Mouse (Mus musculus) hematopoietic stem cell, adult 5-6 weeks (primary cell): ENCODE measurements around the gene Gm29564. TPM values are rescaled to one million over a fixed set of nuclear protein-coding genes. Genes with fewer than 3 reads are reported as not detected.
"Not testable (repeated sequence)": the region's sequence is repeated elsewhere in the genome, so short reads cannot be mapped to it uniquely, and the experiment has no call there.

Source experiments
- ATAC-seq, 2 experiments: fragments of 125-278 bp in 1 of 2; replicated peaks in 1 of 2; 2 replicates each; pipeline ENCODE4 v1.8.0; 2016 to 2017; ENCODE audit warnings: inconsistent platforms in 2 of 2, mild to moderate bottlenecking in 2 of 2, moderate number of reproducible peaks in 2 of 2, low read depth in 1 of 2, moderate TSS enrichment in 1 of 2; ENCODE audit not compliant: low FRiP score in 2 of 2, poor library complexity in 2 of 2, severe bottlenecking in 2 of 2, insufficient read depth in 1 of 2, low TSS enrichment in 1 of 2
- total RNA-seq: library from RNA; stranded (forward); fragments of 172-1452, 232-1000 nt; gene quantifications from 2 replicates; pipeline ENCODE4 v1.2.3, GENCODE M21; 2017

The Gm29564 gene
- not detected in 2 replicates for total RNA-seq

- not testable (repeated sequence) for ATAC-seq
Observed at GRCm38 (mm10) chrY:78212693-78213092, at the start of gene Gm29564. TSS of gene Gm29564 (plus strand) at chrY:78212993.

Other genes starting within 250 kb of the Gm29564 start
- gene Gm20867, start 249.8 kb upstream of the Gm29564 start, total RNA-seq: not detected in 2 replicates